Mouse (Mus musculus): ENCODE data around the gene Cdh24. TPM values are rescaled to one million over a fixed set of nuclear protein-coding genes. Genes with fewer than 3 reads are reported as not detected.

The Cdh24 gene
- polyA plus RNA-seq, 1 experiment from 2014 or later = 5.7 TPM

DNA sequence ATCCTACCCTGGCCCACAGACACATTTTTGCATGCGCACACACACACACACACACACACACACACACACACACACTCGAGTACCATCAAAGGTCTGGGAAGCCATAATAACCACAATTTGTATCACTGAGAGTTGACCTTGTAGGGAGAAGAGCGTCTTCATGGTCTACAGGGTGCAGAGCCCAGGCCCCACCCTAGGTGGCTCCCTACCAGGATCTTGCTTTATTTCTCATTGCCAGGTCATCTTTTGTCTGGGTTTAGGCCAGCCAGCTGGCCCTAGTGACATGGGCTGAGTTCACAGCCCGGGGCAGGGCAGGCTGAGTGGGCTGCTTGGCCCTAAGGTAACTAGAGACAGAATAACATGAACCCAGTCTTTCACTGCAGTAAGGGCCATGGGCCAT lies 7.0 kb downstream of the Cdh24 start:
- no peak overlapping the region for H3K27ac ChIP-seq (ENCODE audit: low read depth, low read length)
- H3K27me3 ChIP-seq (ENCODE audit: control insufficient read depth, insufficient read depth, low read length) = no peaks in the 10 kb centered on the region
- no peak for ATAC-seq (ENCODE audit: low FRiP score, low TSS enrichment)
- H3K4me1 ChIP-seq (ENCODE audit: control insufficient read depth, insufficient read depth, low read length) = no peaks in the 10 kb centered on the region
- no peaks in the 10 kb centered on the region for H3K9me3 ChIP-seq (ENCODE audit: control insufficient read depth, low read length)
- 79% methylated on average over 4 of the region's 4 CpGs for WGBS
- peaks cover 69% of the 10 kb centered on the region for H3K36me3 ChIP-seq (ENCODE audit: control insufficient read depth, insufficient read depth, low read length)
- H3K9ac ChIP-seq (ENCODE audit: low read depth, low read length) = no peak overlapping the region
- H3K4me2 ChIP-seq (replicated peaks; ENCODE audit: low read depth, low read length) = no peak overlapping the region
- no peak overlapping the region for H3K4me3 ChIP-seq (ENCODE audit: low read length)

DNA sequence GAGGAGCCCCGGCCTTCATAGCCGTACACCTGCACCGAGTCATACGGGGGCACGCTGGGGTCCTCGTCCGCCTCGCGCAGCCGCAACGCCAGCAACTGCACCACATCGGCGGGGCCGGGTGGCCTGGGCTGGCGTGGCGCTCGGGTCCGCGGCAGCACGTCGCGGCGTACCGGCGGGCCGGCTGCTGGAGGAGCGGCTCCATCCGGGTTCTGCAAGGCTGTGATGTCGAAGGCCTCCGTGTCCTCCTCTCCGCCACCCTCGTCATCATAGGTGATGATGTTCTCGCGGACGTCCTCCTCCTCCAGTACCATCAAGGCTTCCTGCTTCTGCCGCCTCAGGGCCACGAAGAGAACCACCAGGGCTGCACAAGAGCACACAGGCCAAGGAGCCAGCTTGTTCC lies 8.9 kb downstream of the Cdh24 start:
- H3K4me2 ChIP-seq (replicated peaks; ENCODE audit: low read depth, low read length) = no peak overlapping the region
- H3K27me3 ChIP-seq (ENCODE audit: control insufficient read depth, insufficient read depth, low read length) = no peaks in the 10 kb centered on the region
- no peak for ATAC-seq (ENCODE audit: low FRiP score, low TSS enrichment)
- no peaks in the 10 kb centered on the region for H3K4me1 ChIP-seq (ENCODE audit: control insufficient read depth, insufficient read depth, low read length)
- no peaks in the 10 kb centered on the region for H3K9me3 ChIP-seq (ENCODE audit: control insufficient read depth, low read length)
- H3K36me3 ChIP-seq (ENCODE audit: control insufficient read depth, insufficient read depth, low read length) = peaks cover 57% of the 10 kb centered on the region
- H3K27ac ChIP-seq (ENCODE audit: low read depth, low read length) = no peak overlapping the region
- 93% methylated on average over 36 of the region's 37 CpGs for WGBS
- H3K9ac ChIP-seq (ENCODE audit: low read depth, low read length) = no peak overlapping the region
- no peak overlapping the region for H3K4me3 ChIP-seq (ENCODE audit: low read length)

DNA sequence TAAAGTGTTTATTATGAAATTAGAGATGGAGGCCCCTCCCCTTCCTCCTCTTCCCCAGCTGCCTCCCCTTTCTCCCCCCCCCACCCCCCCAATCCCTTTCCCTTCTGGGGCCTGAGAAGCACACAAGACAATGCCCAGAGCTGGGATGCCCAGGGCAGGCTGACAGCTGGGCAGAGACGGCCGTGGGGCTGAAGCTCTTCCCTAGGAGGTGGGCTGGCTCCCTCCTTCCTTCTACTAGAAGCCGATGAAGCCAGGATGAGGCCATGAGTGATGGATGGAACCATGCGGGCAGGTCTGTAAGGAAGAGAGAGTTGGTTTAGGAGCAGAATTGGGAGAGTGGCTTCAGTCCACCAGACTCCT lies 9.9 kb downstream of the Cdh24 start:
- Histone ChIP-seq H3K4me1 (ENCODE audit: control insufficient read depth, insufficient read depth, low read length) (no peaks in the 10 kb centered on the region), H3K9me3 (ENCODE audit: control insufficient read depth, low read length) (no peaks in the 10 kb centered on the region), H3K36me3 (ENCODE audit: control insufficient read depth, insufficient read depth, low read length) (peaks cover 49% of the 10 kb centered on the region), H3K27me3 (ENCODE audit: control insufficient read depth, insufficient read depth, low read length) (no peaks in the 10 kb centered on the region), H3K4me3 (ENCODE audit: low read length) (no peak overlapping the region), H3K9ac (ENCODE audit: low read depth, low read length) (no peak overlapping the region), H3K27ac (ENCODE audit: low read depth, low read length) (no peak overlapping the region), H3K4me2 (replicated peaks; ENCODE audit: low read depth, low read length) (no peak overlapping the region)
- ATAC-seq (ENCODE audit: low FRiP score, low TSS enrichment) = no peak
- 80% methylated on average over 4 of the region's 4 CpGs for WGBS

GRCm38 (mm10) chr14:54630583-54631239 lies 10.5 kb downstream of the Cdh24 start:
- H3K9ac ChIP-seq (ENCODE audit: low read depth, low read length) = no peak overlapping the region
- peaks cover 44% of the 10 kb centered on the region for H3K36me3 ChIP-seq (ENCODE audit: control insufficient read depth, insufficient read depth, low read length)
- ATAC-seq (ENCODE audit: low FRiP score, low TSS enrichment) = no peak
- H3K4me3 ChIP-seq (ENCODE audit: low read length) = no peak overlapping the region
- H3K4me2 ChIP-seq (replicated peaks; ENCODE audit: low read depth, low read length) = no peak overlapping the region
- no peaks in the 10 kb centered on the region for H3K4me1 ChIP-seq (ENCODE audit: control insufficient read depth, insufficient read depth, low read length)
- H3K27me3 ChIP-seq (ENCODE audit: control insufficient read depth, insufficient read depth, low read length) = no peaks in the 10 kb centered on the region
- no peaks in the 10 kb centered on the region for H3K9me3 ChIP-seq (ENCODE audit: control insufficient read depth, low read length)
- no peak overlapping the region for H3K27ac ChIP-seq (ENCODE audit: low read depth, low read length)
- WGBS = 82% methylated on average over 11 of the region's 11 CpGs

GRCm38 (mm10) chr14:54629797-54630196 lies 11.4 kb downstream of the Cdh24 start:
- Histone ChIP-seq H3K9me3 (ENCODE audit: control insufficient read depth, low read length) (no peaks in the 10 kb centered on the region), H3K27me3 (ENCODE audit: control insufficient read depth, insufficient read depth, low read length) (no peaks in the 10 kb centered on the region), H3K4me3 (ENCODE audit: low read length) (no peak overlapping the region), H3K4me2 (replicated peaks; ENCODE audit: low read depth, low read length) (no peak overlapping the region), H3K4me1 (ENCODE audit: control insufficient read depth, insufficient read depth, low read length) (no peaks in the 10 kb centered on the region), H3K36me3 (ENCODE audit: control insufficient read depth, insufficient read depth, low read length) (peaks cover 41% of the 10 kb centered on the region), H3K27ac (ENCODE audit: low read depth, low read length) (no peak overlapping the region), H3K9ac (ENCODE audit: low read depth, low read length) (no peak overlapping the region)
- no peak for ATAC-seq (ENCODE audit: low FRiP score, low TSS enrichment)
- 93% methylated on average over 2 of the region's 2 CpGs for WGBS

DNA sequence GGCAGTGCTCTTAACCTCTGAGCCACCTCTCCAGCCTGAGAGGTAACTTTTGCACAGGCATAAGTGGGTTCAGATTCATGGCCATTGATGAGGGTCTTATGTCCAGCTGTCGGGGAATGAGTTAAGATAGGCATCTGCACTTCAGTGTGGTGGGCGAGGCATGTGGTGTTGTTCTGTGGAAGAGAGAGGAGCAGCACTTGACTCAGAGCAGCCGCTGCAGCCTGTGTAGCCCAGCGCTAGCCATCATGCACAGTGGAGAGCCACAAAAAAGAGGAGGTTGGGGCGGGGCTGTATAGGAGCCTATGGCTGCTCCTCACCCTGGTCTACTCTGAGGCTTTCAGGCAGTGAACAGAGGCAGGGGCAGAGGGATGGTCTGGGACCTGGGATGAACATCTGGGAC lies 13.1 kb downstream of the Cdh24 start:
- ATAC-seq (ENCODE audit: low FRiP score, low TSS enrichment) = no peak
- Histone ChIP-seq H3K27me3 (ENCODE audit: control insufficient read depth, insufficient read depth, low read length) (no peaks in the 10 kb centered on the region), H3K9ac (ENCODE audit: low read depth, low read length) (no peak overlapping the region), H3K4me1 (ENCODE audit: control insufficient read depth, insufficient read depth, low read length) (no peaks in the 10 kb centered on the region), H3K36me3 (ENCODE audit: control insufficient read depth, insufficient read depth, low read length) (peaks cover 29% of the 10 kb centered on the region), H3K27ac (ENCODE audit: low read depth, low read length) (no peak overlapping the region), H3K4me2 (replicated peaks; ENCODE audit: low read depth, low read length) (no peak overlapping the region), H3K9me3 (ENCODE audit: control insufficient read depth, low read length) (no peaks in the 10 kb centered on the region), H3K4me3 (ENCODE audit: low read length) (no peak overlapping the region)
- WGBS = 70% methylated on average over 5 of the region's 5 CpGs

DNA sequence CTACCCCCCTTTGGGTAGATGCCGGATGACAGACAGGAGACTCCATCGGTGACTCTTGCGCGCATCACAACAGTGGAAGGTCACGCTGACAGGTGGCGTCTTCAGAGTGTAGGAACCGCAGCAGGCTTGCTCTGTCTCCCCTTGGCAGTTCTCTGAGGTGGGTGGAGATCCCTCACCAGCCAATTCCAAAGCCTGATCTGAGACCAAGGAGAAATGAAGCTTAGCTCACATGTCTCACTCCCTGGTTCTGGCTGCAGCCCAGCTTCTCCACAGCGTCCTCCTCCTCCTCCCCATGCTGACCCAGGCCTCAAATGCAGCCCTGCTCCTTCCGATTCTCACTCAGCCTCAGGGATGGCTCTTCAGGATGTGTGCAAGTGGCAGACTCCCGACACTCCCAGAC lies 16.2 kb downstream of the Cdh24 start:
- no peak for ATAC-seq (ENCODE audit: low FRiP score, low TSS enrichment)
- H3K4me3 ChIP-seq (ENCODE audit: low read length) = no peak overlapping the region
- H3K9ac ChIP-seq (ENCODE audit: low read depth, low read length) = no peak overlapping the region
- no peaks in the 10 kb centered on the region for H3K9me3 ChIP-seq (ENCODE audit: control insufficient read depth, low read length)
- no peaks in the 10 kb centered on the region for H3K4me1 ChIP-seq (ENCODE audit: control insufficient read depth, insufficient read depth, low read length)
- 73% methylated on average over 10 of the region's 10 CpGs for WGBS
- H3K36me3 ChIP-seq (ENCODE audit: control insufficient read depth, insufficient read depth, low read length) = no peaks in the 10 kb centered on the region
- no peak overlapping the region for H3K27ac ChIP-seq (ENCODE audit: low read depth, low read length)
- no peaks in the 10 kb centered on the region for H3K27me3 ChIP-seq (ENCODE audit: control insufficient read depth, insufficient read depth, low read length)
- H3K4me2 ChIP-seq (replicated peaks; ENCODE audit: low read depth, low read length) = no peak overlapping the region

DNA sequence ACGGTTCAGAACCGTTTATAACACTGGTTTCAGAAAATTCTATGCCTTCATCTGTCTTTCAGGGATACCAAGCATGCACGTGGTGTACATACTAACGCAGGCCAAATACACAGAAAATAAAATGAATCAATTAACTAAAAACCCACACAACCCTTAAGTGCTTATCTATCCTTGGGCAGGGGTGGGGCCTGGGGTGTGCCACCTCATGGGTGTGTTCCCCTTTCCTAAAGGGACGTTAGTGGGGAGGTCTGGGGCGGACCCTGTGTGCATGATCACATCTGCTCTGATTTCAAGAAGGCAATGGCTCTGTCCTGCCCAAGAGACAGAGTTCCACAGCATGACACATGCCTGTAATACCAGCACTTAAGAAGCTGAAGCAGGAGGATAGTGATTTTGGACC lies 17.8 kb downstream of the Cdh24 start:
- no peaks in the 10 kb centered on the region for H3K9me3 ChIP-seq (ENCODE audit: control insufficient read depth, low read length)
- no peaks in the 10 kb centered on the region for H3K4me1 ChIP-seq (ENCODE audit: control insufficient read depth, insufficient read depth, low read length)
- no peak overlapping the region for H3K4me2 ChIP-seq (replicated peaks; ENCODE audit: low read depth, low read length)
- no peak overlapping the region for H3K4me3 ChIP-seq (ENCODE audit: low read length)
- WGBS = 85% methylated on average over 6 of the region's 6 CpGs
- H3K27me3 ChIP-seq (ENCODE audit: control insufficient read depth, insufficient read depth, low read length) = no peaks in the 10 kb centered on the region
- no peak overlapping the region for H3K27ac ChIP-seq (ENCODE audit: low read depth, low read length)
- ATAC-seq (ENCODE audit: low FRiP score, low TSS enrichment) = no peak
- H3K9ac ChIP-seq (ENCODE audit: low read depth, low read length) = no peak overlapping the region
- H3K36me3 ChIP-seq (ENCODE audit: control insufficient read depth, insufficient read depth, low read length) = no peaks in the 10 kb centered on the region

GRCm38 (mm10) chr14:54621133-54621532 lies 20.0 kb downstream of the Cdh24 start, which contains the start of gene Psmb11:
Gene Psmb11 (plus strand): TSS chr14:54621433.
- no peak within 1 kb of the TSS for H3K27ac ChIP-seq (ENCODE audit: low read depth, low read length)
- 87% methylated on average over 1 of the region's 1 CpGs for WGBS
- peaks cover 3% of the 10 kb centered on the region; the same call in 1 of the 2 replicates for H3K36me3 ChIP-seq (ENCODE audit: control insufficient read depth, insufficient read depth, low read length)
- H3K27me3 ChIP-seq (ENCODE audit: control insufficient read depth, insufficient read depth, low read length) = no peaks in the 10 kb centered on the region
- no peak within 1 kb of the TSS for H3K4me2 ChIP-seq (replicated peaks; ENCODE audit: low read depth, low read length)
- no peak within 1 kb of the TSS for H3K4me3 ChIP-seq (ENCODE audit: low read length)
- no peaks in the 10 kb centered on the region for H3K9me3 ChIP-seq (ENCODE audit: control insufficient read depth, low read length)
- peaks cover 7% of the 10 kb centered on the region for H3K4me1 ChIP-seq (ENCODE audit: control insufficient read depth, insufficient read depth, low read length)
- ATAC-seq (ENCODE audit: low FRiP score, low TSS enrichment) = no peak
- H3K9ac ChIP-seq (ENCODE audit: low read depth, low read length) = no peak within 1 kb of the TSS

Measured in kidney, embryonic 14.5 days (tissue).